Mouse (Mus musculus) liver, postnatal 0 days (tissue): ENCODE measurements around the gene Cbarp. TPM values are rescaled to one million over a fixed set of nuclear protein-coding genes. Genes with fewer than 3 reads are reported as not detected.

Experiments
- ATAC-seq: fragments of 200-750 bp; cut with Nextera tagmentation; 2 replicates; pipeline ENCODE4 v1.8.0; 2017; ENCODE audit warnings: mild to moderate bottlenecking, moderate library complexity
- DNase-seq: peaks from one replicate; pipeline ENCODE4 v3.0.0-alpha.2; 2016
- H3K27ac ChIP-seq: fragments of 300-500 bp; sonication (generic); 2 replicates; pipeline ENCODE4 v1.5.1; 2014; ENCODE audit warnings: antibody characterized with exemption, moderate library complexity, mild to moderate bottlenecking, low read depth
- H3K27me3 ChIP-seq: fragments of 300-500 bp; sonication (generic); 2 replicates; pipeline ENCODE4 v1.6.1; 2014; ENCODE audit warnings: low read length, control low read depth, mixed read lengths; ENCODE audit not compliant: insufficient read depth
- H3K36me3 ChIP-seq: fragments of 300-500 bp; sonication (generic); replicated peaks from 2 replicates; pipeline ENCODE4 v1.6.1; 2014; ENCODE audit warnings: mild to moderate bottlenecking, control low read depth, low read length, moderate library complexity, mixed read lengths; ENCODE audit not compliant: insufficient read depth
- H3K4me1 ChIP-seq: fragments of 300-500 bp; sonication (generic); 2 replicates; pipeline ENCODE4 v1.6.1; 2014; ENCODE audit warnings: antibody characterized with exemption, mild to moderate bottlenecking, control low read depth; ENCODE audit not compliant: insufficient read depth
- H3K4me2 ChIP-seq: fragments of 300-500 bp; sonication (generic); 2 replicates; pipeline ENCODE4 v1.6.1; 2014; ENCODE audit warnings: low read depth, mild to moderate bottlenecking, low read length, moderate library complexity, mixed read lengths
- H3K4me3 ChIP-seq: fragments of 300-500 bp; sonication (generic); 2 replicates; pipeline ENCODE4 v1.5.1; 2014; ENCODE audit warnings: low read depth, low read length
- H3K9ac ChIP-seq: fragments of 300-500 bp; sonication (generic); replicated peaks from 2 replicates; pipeline ENCODE4 v1.6.1; 2014; ENCODE audit warnings: mild to moderate bottlenecking, moderate library complexity
- H3K9me3 ChIP-seq: fragments of 300-500 bp; sonication (generic); 2 replicates; pipeline ENCODE4 v1.6.1; 2016; ENCODE audit warnings: mild to moderate bottlenecking, control low read depth, low read length, mixed read lengths
- CTCF ChIP-seq: sonication (generic); IDR thresholded peaks from 2 replicates; pipeline ENCODE4 v1.5.1; 2016; ENCODE audit warnings: antibody characterized with exemption, low read depth
- EP300 ChIP-seq: IDR thresholded peaks from 2 replicates; pipeline ENCODE4 v1.6.1; 2016; ENCODE audit warnings: antibody characterized with exemption, low read depth, mild to moderate bottlenecking
- WGBS: fragments of 180-500 bp; shearing (Covaris S2); extraction: QIAGEN DNeasy Blood & Tissue Kit; methylation state at CpG from one replicate; pipeline ENCODE4 v1.1.7; 2014; ENCODE audit not compliant: insufficient replicate concordance; 5-methylcytosine and 5-hydroxymethylcytosine counted together
- polyA plus RNA-seq: library from polyadenylated mRNA; unstranded; fragments of >200 nt; fragmentation: Nextera tagmentation; extraction: Ambion mirVana; gene quantifications from 2 replicates; pipeline ENCODE4 v1.2.1, GENCODE M21; 2015

Gene Cbarp
- polyA plus RNA-seq, 1 experiment from 2014 or later: 0.18 TPM

DNA sequence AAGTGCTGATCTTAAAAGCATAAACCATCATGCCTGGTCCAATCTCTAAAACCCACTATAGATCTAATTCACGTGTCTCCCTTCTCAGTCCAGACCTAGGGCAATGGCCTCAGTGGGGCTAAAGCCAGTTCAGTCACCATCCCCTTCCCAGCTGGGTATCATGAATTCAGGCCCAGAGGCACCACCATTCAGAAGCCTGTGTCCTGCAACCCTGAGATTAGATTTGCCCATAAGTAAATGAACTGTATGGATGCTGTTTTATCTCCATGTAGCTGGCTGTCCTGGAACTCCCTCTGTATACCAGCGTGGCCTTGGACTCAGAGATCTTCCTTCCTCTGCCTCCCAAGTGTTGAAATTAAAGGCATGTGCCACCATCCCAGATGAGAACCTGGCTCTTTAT lies 37.6 kb downstream of the Cbarp start:
- 63% methylated on average over 2 of the region's 2 CpGs for WGBS
- ATAC-seq: peak; percentile 56
- H3K9me3 ChIP-seq: no peaks in the 10 kb centered on the region
- peaks cover 52% of the 10 kb centered on the region for H3K4me1 ChIP-seq
- TF ChIP-seq EP300: peak; percentile 51
- no peak for TF ChIP-seq CTCF
- no peaks in the 10 kb centered on the region for H3K27me3 ChIP-seq
- H3K36me3 ChIP-seq: peaks cover 5% of the 10 kb centered on the region; the same call in 1 of the 2 replicates
- peak overlapping the region; percentile 91; the same call in 1 of the 2 replicates for H3K9ac ChIP-seq
- peak overlapping the region; percentile 82 for H3K4me2 ChIP-seq
- no peak for DNase-seq
- H3K4me3 ChIP-seq: peak overlapping the region; percentile 85
- peak overlapping the region; percentile 91 for H3K27ac ChIP-seq

DNA sequence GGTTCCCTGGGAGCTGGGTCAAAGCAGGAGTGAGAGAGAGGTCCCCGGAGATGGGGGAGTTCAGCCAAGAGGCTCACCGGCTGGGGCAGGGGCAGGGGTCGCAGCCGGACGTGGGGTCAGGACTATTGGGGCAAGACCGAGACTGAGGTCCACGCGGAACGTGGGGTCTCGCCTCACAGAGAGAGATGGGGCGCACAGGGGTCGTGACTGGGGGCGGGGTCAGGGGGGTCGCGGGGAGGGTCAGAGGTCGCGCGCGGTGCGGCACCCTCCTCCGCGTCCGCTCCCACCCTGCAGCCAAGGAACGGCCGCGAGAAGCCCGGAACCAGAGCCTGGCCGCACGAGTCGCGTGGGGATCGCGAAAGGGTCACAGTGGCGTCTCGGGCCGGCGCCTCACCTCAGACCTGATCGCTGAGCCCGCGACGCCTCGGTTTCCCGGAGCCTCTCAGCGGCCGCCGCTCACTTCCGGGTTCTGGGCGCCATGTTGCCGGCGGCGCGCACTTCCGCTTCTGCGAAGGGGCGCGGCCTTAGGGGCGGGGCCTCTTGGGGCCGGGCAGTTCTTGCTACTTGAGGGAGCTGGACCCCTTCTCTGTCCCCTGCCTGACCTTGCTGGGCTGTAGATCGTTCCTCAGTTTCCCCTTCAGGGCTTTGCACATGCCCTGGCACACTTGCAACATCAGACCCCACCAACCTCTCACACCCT lies 38.3 kb downstream of the Cbarp start:
- peak; percentile 95 for DNase-seq
- WGBS: under 1% methylated on average over 49 of the region's 59 CpGs
- peaks cover 59% of the 10 kb centered on the region for H3K4me1 ChIP-seq

GRCm38 (mm10) chr10:80100982-80101381 lies 39.7 kb downstream of the Cbarp start:
- peak overlapping the region; percentile 82 for H3K4me2 ChIP-seq
- H3K4me1 ChIP-seq: peaks cover 72% of the 10 kb centered on the region
- peak overlapping the region; percentile 91 for H3K9ac ChIP-seq
- H3K4me3 ChIP-seq: peak overlapping the region; percentile 85
- H3K9me3 ChIP-seq: no peaks in the 10 kb centered on the region
- H3K27me3 ChIP-seq: no peaks in the 10 kb centered on the region
- peaks cover 8% of the 10 kb centered on the region; the same call in 1 of the 2 replicates for H3K36me3 ChIP-seq
- TF ChIP-seq CTCF (no peak), EP300 (no peak)
- H3K27ac ChIP-seq: peak overlapping the region; percentile 91
- ATAC-seq (peak; percentile 21; the same call in 1 of the 2 replicates), DNase-seq (peak; percentile 70)
- 31% methylated on average over 11 of the region's 11 CpGs for WGBS

More for the DNA sequence above, 38.3 kb downstream of the Cbarp start:
- H3K27me3 ChIP-seq: no peaks in the 10 kb centered on the region
- peaks cover 5% of the 10 kb centered on the region; the same call in 1 of the 2 replicates for H3K36me3 ChIP-seq
- TF ChIP-seq CTCF: no peak
- peak overlapping the region; percentile 82 for H3K4me2 ChIP-seq
- H3K4me3 ChIP-seq: peak overlapping the region; percentile 85
- no peaks in the 10 kb centered on the region for H3K9me3 ChIP-seq
- H3K27ac ChIP-seq: peak overlapping the region; percentile 91
- H3K9ac ChIP-seq: peak overlapping the region; percentile 91
- peak; percentile 82 for ATAC-seq

DNA sequence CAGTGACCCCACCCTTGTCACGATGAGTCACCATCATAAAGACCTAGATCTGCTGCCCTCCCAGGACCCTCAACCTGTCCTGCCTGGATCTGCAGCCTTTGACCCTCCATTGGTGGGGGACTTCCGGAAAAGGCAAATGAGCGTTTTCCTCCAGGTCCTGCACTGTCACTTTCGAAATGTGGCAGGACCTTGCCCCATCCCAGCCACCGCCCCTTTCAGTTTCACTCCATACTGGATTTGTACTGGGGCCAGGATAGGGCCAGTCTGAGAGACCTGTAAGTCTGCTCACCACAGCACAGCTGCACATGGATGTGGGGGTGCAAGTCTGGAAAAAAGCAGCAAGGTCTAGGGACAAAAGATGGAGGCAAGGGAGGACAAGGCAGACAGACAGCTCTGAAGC lies 42.0 kb downstream of the Cbarp start:
- Histone ChIP-seq H3K9ac (0 out of 2 replicates have a peak overlapping the region, but pooled peaks have one; percentile 11), H3K9me3 (no peaks in the 10 kb centered on the region), H3K27ac (peak overlapping the region; percentile 64), H3K4me3 (0 out of 2 replicates have a peak overlapping the region, but pooled peaks have one; percentile 3), H3K4me1 (peaks cover 83% of the 10 kb centered on the region), H3K27me3 (no peaks in the 10 kb centered on the region), H3K4me2 (peak overlapping the region; percentile 55), H3K36me3 (peaks cover 8% of the 10 kb centered on the region; the same call in 1 of the 2 replicates)
- TF ChIP-seq EP300: no peak
- no peak for TF ChIP-seq CTCF
- 36% methylated on average over 5 of the region's 5 CpGs for WGBS
- DNase-seq (peak; percentile 67), ATAC-seq (peak; percentile 35; the same call in 1 of the 2 replicates)

- no peak overlapping the region for H3K4me3 ChIP-seq
- H3K27ac ChIP-seq: peak overlapping the region; percentile 12; the same call in 1 of the 2 replicates
- H3K36me3 ChIP-seq: peaks cover 8% of the 10 kb centered on the region; the same call in 1 of the 2 replicates
- H3K9me3 ChIP-seq: no peaks in the 10 kb centered on the region
- H3K4me1 ChIP-seq: peaks cover 74% of the 10 kb centered on the region
- H3K9ac ChIP-seq: no peak overlapping the region
- no peak for ATAC-seq
- peak; percentile 65 for DNase-seq
- no peaks in the 10 kb centered on the region for H3K27me3 ChIP-seq
- no peak for TF ChIP-seq EP300
- no peak for TF ChIP-seq CTCF
- peak overlapping the region; percentile 46 for H3K4me2 ChIP-seq
- WGBS: 14% methylated on average over 5 of the region's 7 CpGs
These were observed 43.4 kb downstream of the Cbarp start for GRCm38 (mm10) chr10:80097275-80097674.

DNA sequence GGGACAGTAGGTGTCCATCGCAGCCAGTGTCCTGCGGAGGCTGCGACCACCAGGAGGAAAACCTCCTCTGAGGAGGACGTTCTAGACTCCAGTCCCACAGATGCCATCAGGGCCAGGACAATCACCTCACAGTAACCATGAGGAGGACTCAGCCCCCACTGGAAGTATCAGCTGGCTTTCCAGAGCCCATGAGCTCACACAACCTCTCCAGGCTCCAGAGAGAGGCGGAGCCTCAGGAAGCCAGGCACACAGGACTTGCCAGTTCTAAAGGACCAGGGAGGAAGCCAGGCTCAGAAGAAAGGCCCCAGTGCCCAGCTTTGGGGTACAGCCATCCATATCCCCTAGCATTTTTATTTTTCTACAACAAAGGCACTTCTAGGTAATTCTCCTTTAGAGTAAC lies 45.1 kb downstream of the Cbarp start:
- Histone ChIP-seq H3K36me3 (peaks cover 7% of the 10 kb centered on the region; the same call in 1 of the 2 replicates), H3K4me1 (peaks cover 62% of the 10 kb centered on the region), H3K27me3 (no peaks in the 10 kb centered on the region), H3K4me2 (no peak overlapping the region), H3K9ac (no peak overlapping the region), H3K4me3 (no peak overlapping the region), H3K9me3 (no peaks in the 10 kb centered on the region), H3K27ac (no peak overlapping the region)
- DNase-seq: no peak
- WGBS: 83% methylated on average over 5 of the region's 5 CpGs
- TF ChIP-seq CTCF: no peak
- TF ChIP-seq EP300: no peak
- ATAC-seq: no peak
